Mouse (Mus musculus) embryonic facial prominence, embryonic 15.5 days (tissue): ENCODE results near the gene Bbs5. TPM values are rescaled to one million over a fixed set of nuclear protein-coding genes. Genes with fewer than 3 reads are reported as not detected.

Experiments
- ATAC-seq: fragments of 200-750 bp; cut with Nextera tagmentation; 2 replicates; pipeline ENCODE4 v1.8.0; 2017; ENCODE audit warnings: low read depth, moderate TSS enrichment; ENCODE audit not compliant: insufficient number of reproducible peaks, low FRiP score, low TSS enrichment
- H3K27ac ChIP-seq: fragments of 300-500 bp; sonication (generic); replicated peaks from 2 replicates; pipeline ENCODE4 v1.5.1; 2015; ENCODE audit warnings: mild to moderate bottlenecking, inconsistent platforms
- H3K27me3 ChIP-seq: fragments of 300-500 bp; sonication (generic); 2 replicates; pipeline ENCODE4 v1.6.1; 2015; ENCODE audit warnings: inconsistent platforms
- H3K36me3 ChIP-seq: fragments of 300-500 bp; sonication (generic); 2 replicates; pipeline ENCODE4 v1.6.1; 2015; ENCODE audit warnings: mild to moderate bottlenecking, inconsistent platforms
- H3K4me1 ChIP-seq: fragments of 300-500 bp; sonication (generic); 2 replicates; pipeline ENCODE4 v1.6.1; 2015; ENCODE audit warnings: inconsistent platforms
- H3K4me2 ChIP-seq: fragments of 300-500 bp; sonication (generic); replicated peaks from 2 replicates; pipeline ENCODE4 v1.6.1; 2015; ENCODE audit warnings: mild to moderate bottlenecking, inconsistent platforms
- H3K4me3 ChIP-seq: fragments of 300-500 bp; sonication (generic); replicated peaks from 2 replicates; pipeline ENCODE4 v1.5.1; 2015; ENCODE audit warnings: mild to moderate bottlenecking, inconsistent platforms
- H3K9ac ChIP-seq: fragments of 300-500 bp; sonication (generic); 2 replicates; pipeline ENCODE4 v1.6.1; 2015; ENCODE audit warnings: inconsistent platforms
- H3K9me3 ChIP-seq: fragments of 300-500 bp; sonication (generic); replicated peaks from 2 replicates; pipeline ENCODE4 v1.6.1; 2016; ENCODE audit warnings: inconsistent platforms
- WGBS: fragments of 180-500 bp; shearing (Covaris S2); methylation state at CpG from one replicate; pipeline ENCODE4 v1.1.7; 2015; 5-methylcytosine and 5-hydroxymethylcytosine counted together
- polyA plus RNA-seq: library from polyadenylated mRNA; unstranded; fragments of >200 nt; fragmentation: Nextera tagmentation; extraction: Ambion mirVana; gene quantifications from 2 replicates; pipeline ENCODE4 v1.2.1, GENCODE M21; 2015

The Bbs5 gene
- polyA plus RNA-seq, 1 experiment from 2014 or later = 25.4 TPM

GRCm38 (mm10) chr2:69712171-69712570 lies 65.2 kb downstream of the Bbs5 start:
- 0 out of 2 replicates have a peak, but pooled peaks cover 2% of the 10 kb centered on the region for H3K4me1 ChIP-seq
- no peak overlapping the region for H3K27ac ChIP-seq
- no peak overlapping the region for H3K4me3 ChIP-seq
- H3K36me3 ChIP-seq = no peaks in the 10 kb centered on the region
- ATAC-seq = no peak
- H3K9ac ChIP-seq = no peak overlapping the region
- no peak overlapping the region for H3K4me2 ChIP-seq
- H3K27me3 ChIP-seq = no peaks in the 10 kb centered on the region
- no peaks in the 10 kb centered on the region for H3K9me3 ChIP-seq
- 78% methylated on average over 14 of the region's 14 CpGs for WGBS

- Histone ChIP-seq H3K9me3 (no peaks in the 10 kb centered on the region), H3K36me3 (no peaks in the 10 kb centered on the region), H3K4me1 (0 out of 2 replicates have a peak, but pooled peaks cover 2% of the 10 kb centered on the region), H3K4me2 (peak within 1 kb of the TSS; percentile 77), H3K27ac (peak within 1 kb of the TSS; percentile 36; the same call in 1 of the 2 replicates), H3K27me3 (no peaks in the 10 kb centered on the region), H3K4me3 (peak within 1 kb of the TSS; percentile 67), H3K9ac (peak within 1 kb of the TSS; percentile 43)
- under 1% methylated on average over 39 of the region's 39 CpGs for WGBS
- peak; percentile 95 for ATAC-seq
Observed at GRCm38 (mm10) chr2:69712981-69713625, 66.1 kb downstream of the Bbs5 start, which contains the start of gene Fastkd1. Gene Fastkd1 (minus strand): TSS chr2:69713516.

GRCm38 (mm10) chr2:69713626-69714014 lies 66.6 kb downstream of the Bbs5 start:
- no peaks in the 10 kb centered on the region for H3K36me3 ChIP-seq
- 33% methylated on average over 4 of the region's 4 CpGs for WGBS
- no peaks in the 10 kb centered on the region for H3K9me3 ChIP-seq
- H3K9ac ChIP-seq = no peak overlapping the region
- no peak overlapping the region for H3K27ac ChIP-seq
- peak overlapping the region; percentile 67 for H3K4me3 ChIP-seq
- peak overlapping the region; percentile 77 for H3K4me2 ChIP-seq
- no peak for ATAC-seq
- H3K4me1 ChIP-seq = 0 out of 2 replicates have a peak, but pooled peaks cover 2% of the 10 kb centered on the region
- H3K27me3 ChIP-seq = no peaks in the 10 kb centered on the region

GRCm38 (mm10) chr2:69714126-69714525 lies 67.2 kb downstream of the Bbs5 start:
- H3K27ac ChIP-seq = no peak overlapping the region
- H3K9ac ChIP-seq = no peak overlapping the region
- ATAC-seq = no peak
- no peaks in the 10 kb centered on the region for H3K36me3 ChIP-seq
- H3K4me2 ChIP-seq = no peak overlapping the region
- 0 out of 2 replicates have a peak, but pooled peaks cover 2% of the 10 kb centered on the region for H3K4me1 ChIP-seq
- H3K9me3 ChIP-seq = no peaks in the 10 kb centered on the region
- WGBS = 81% methylated on average over 5 of the region's 5 CpGs
- H3K27me3 ChIP-seq = no peaks in the 10 kb centered on the region
- H3K4me3 ChIP-seq = no peak overlapping the region

- ATAC-seq = no peak
- H3K27me3 ChIP-seq = no peaks in the 10 kb centered on the region
- H3K9me3 ChIP-seq = no peaks in the 10 kb centered on the region
- H3K4me3 ChIP-seq = no peak overlapping the region
- no peak overlapping the region for H3K9ac ChIP-seq
- no peak overlapping the region for H3K4me2 ChIP-seq
- H3K27ac ChIP-seq = no peak overlapping the region
- 0 out of 2 replicates have a peak, but pooled peaks cover 2% of the 10 kb centered on the region for H3K4me1 ChIP-seq
- 64% methylated on average over 3 of the region's 3 CpGs for WGBS
- no peaks in the 10 kb centered on the region for H3K36me3 ChIP-seq
Observed at GRCm38 (mm10) chr2:69716483-69716882, 69.5 kb downstream of the Bbs5 start.

Other genes with a start within 250 kb of the Bbs5 start
- 0.30 and 0.37 TPM in 2 replicates for gene Lrp2, start 61.1 kb upstream of the Bbs5 start, polyA plus RNA-seq
- gene Klhl41, start 22.9 kb downstream of the Bbs5 start, polyA plus RNA-seq = 22.4 and 28.7 TPM in 2 replicates
- 10.5 and 11.6 TPM in 2 replicates for gene Fastkd1, start 66.3 kb downstream of the Bbs5 start, polyA plus RNA-seq
- gene Ppig, start 75.4 kb downstream of the Bbs5 start, polyA plus RNA-seq = 144 and 145 TPM in 2 replicates
- 3.2 and 4.6 TPM in 2 replicates for gene Ccdc173, start 142.4 kb downstream of the Bbs5 start, polyA plus RNA-seq
- gene Phospho2, start 142.5 kb downstream of the Bbs5 start, polyA plus RNA-seq = 24.4 and 25.0 TPM in 2 replicates
- gene Klhl23, start 174.8 kb downstream of the Bbs5 start, polyA plus RNA-seq = 24.5 and 25.8 TPM in 2 replicates
- gene Ssb, start 214.4 kb downstream of the Bbs5 start, polyA plus RNA-seq = 287 and 315 TPM in 2 replicates
- 35.8 and 36.6 TPM in 2 replicates for gene Mettl5, start 238.4 kb downstream of the Bbs5 start, polyA plus RNA-seq